Mouse (Mus musculus): ENCODE measurements around the gene Phldb3.

The Phldb3 gene

DNA sequence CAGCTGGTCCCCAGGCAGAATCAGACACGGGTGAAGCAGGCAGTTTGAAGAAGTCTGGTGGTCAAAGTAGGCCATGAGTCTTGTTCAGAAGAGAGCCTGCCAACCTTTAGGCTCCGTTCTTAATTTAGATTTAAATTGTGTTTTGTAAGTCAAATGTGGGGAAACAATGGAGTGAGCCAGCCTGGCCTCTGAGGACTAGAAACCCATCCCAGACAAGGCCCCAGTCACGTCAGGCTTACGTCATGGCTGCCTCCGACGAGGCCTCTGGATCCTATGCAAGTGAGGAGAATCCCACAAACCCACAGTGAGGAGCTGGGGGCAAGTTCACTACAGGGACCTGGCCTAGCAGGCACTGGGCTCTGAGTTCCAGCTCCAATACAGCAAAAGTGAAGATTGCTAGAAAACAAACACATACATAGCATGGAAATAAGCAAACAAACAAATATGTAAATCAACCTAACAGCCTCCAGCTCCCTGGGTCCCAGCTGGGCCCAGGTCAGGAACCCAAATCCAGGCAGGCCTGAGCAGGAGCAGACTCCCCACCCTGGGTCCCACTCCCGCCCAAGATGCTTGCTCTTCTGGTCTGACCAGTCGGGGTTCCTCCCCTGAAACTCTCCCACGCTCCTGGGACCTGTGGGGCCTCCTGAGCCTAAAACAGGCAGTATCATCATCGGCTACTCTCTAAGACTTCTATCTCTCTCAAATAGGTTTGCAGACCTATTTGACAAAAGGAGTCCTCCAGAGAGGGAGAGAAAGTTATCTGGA lies 19.7 kb downstream of the Phldb3 start:
- DNase-seq (ENCODE audit: low spot score in 2 of 2), result no peak

DNA sequence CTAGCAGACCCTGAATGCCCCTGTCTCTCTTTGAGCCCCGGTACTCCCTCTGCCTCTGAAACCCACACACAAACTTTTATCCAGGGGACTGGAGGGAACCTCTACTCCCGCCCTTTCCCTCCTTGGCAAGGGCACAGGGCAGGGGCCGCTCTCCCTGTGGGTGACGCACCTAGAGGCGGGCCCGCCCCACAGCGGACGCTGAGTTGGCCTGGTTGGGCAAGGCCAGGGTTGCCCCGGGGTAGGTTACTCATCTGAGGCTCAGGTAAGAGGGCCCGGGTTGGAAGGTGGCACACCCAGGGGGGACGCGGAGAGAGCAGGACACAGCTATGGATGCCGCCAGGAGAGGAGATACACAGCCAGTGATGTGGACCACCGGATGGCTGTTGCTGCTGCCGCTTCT lies 25.7 kb downstream of the Phldb3 start, which contains the start of gene Lypd3:
Gene Lypd3, plus strand, starts transcription at position 287 of the 400 bp plus-strand sequence.
- no peak for DNase-seq (ENCODE audit: low spot score in 2 of 2)

GRCm38 (mm10) chr7:24637046-24637445 lies 26.5 kb downstream of the Phldb3 start:
- no peak for DNase-seq (ENCODE audit: low spot score in 2 of 2)

- DNase-seq (ENCODE audit: low spot score in 2 of 2), result no peak
Measured at GRCm38 (mm10) chr7:24638026-24638856, 27.7 kb downstream of the Phldb3 start.

DNA sequence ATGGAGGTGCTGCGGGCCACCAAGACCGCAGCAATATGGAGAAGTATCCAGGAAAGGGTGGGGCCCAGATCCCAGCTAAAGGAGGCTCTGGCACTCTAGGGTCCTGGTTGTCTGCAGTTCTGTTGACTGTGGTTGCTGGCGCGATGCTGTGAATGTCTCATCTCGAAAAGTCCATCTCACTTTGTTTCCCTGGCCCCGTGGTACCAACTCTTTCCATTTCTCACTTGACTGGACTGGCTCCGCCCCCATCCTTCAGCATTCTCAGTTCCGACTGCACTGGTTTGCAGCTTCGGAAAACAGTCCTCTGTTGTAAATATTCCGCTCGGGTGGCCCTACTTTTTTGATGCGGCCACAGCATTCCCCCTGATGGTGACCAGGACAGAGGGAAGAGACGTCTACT lies 29.9 kb downstream of the Phldb3 start:
- no peak for DNase-seq (ENCODE audit: low spot score in 2 of 2)

DNA sequence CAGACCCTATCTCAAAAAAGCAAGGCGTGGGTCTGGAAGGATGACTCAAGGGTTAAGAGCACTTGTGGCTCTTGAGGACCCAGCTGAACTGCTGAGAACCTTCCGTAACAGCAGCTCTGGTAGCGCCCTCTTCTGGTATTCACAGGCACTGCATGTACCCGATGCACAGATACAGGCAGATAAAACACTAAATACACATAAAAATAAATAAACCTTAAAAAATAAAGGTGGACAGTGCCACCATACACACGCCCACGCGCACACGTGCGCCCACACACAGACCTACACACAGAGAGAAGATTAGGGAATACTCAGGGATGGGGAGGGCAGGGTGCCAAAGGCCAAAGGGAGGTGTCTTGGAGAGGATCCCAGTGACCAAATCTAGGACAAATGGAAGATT lies 31.9 kb downstream of the Phldb3 start:
- peak; percentile 12 to 28 for DNase-seq (ENCODE audit: low spot score in 2 of 2)

DNA sequence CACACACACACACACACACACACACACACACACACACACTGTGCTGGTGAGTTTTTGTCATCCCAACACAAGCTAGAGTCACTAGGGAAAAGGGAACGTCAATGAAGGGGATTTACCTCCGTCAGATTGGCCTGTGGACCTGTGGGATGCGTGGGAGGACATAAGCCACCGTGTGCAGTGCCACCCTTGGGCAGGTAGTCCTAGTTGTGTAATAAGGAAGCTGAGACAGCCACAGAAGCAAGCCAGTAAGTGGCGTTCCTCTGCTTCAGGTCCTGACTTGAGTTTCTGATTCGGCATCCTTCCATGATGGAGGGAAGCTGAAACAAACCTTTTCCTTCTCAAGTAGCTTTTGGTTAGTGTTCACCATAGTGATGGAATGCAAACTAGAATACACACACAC lies 33.9 kb downstream of the Phldb3 start:
- no peak for DNase-seq (ENCODE audit: low spot score in 2 of 2)

DNA sequence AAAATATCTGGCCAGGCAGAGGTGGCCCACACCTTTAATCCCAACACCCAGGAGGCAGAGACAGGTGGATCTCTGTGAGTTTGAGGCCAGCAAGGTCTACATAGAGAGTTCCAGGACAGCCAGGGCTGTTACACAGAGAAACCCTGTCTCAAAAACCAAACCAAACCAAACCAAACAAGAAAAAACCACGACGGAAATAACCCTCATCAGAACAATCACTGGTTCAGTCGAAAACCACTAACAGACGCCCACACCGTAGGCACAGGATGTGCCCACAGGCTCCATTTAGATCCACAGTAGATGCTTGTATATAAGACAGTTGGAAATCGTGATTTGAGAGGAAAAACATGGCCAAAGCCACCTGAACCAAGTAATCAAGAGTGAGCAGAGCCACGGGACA lies 34.4 kb downstream of the Phldb3 start:
- no peak for DNase-seq (ENCODE audit: low spot score in 2 of 2)

DNA sequence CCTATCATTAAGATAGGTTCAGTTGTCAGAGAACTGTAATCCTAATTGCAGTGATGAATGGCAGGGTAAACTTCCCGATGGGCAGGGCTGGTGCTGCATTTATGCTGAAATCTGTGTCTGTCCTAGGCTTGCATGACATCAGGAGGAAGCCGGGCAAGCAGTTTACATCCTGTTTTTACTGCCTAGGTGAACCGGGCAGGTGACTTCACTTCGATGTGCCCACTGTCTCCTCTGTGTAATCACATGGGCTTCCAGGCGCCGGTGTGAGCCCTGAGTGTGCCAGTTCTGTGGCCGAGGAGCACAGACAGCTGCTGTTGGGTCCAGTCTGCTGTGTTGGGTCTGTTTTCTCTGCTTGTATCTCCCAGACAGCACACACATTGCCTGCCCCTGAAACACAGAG lies 35.9 kb downstream of the Phldb3 start:
- DNase-seq (ENCODE audit: low spot score in 2 of 2), result no peak

- peak in 1 of 2 experiments; percentile 21 for DNase-seq (ENCODE audit: low spot score in 2 of 2)
Measured at GRCm38 (mm10) chr7:24653681-24654080, 43.1 kb downstream of the Phldb3 start.

DNA sequence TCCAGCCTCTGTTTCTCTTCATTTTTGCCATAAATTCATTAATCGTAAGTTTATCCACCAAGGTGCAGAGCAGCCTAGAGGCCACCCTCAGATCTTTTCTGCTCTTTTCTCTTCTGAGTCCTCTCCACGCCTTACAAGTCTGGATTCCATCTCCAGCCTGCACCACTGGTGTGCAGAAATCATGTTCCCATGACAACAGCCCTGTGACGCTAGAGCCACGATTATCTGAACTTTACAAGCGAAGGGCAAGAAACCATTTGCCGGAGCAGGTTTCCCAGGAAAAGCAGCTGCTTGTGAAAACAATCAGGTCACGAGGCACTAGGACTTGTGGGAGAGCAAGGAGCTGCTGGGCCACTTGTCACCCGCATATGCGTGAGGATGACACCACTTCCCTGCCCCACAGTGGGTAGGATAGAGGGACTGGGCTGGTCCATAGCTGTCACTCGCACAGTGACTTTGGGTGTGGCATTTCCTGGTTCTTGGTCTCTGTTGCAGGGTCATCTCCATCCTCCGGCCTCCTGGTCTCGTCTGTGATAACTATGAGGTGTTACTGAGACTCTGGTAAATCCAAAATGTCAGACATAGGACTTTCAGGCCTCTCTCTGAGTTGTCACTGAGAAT lies 49.3 kb downstream of the Phldb3 start:
- no peak for DNase-seq (ENCODE audit: low spot score in 2 of 2)

GRCm38 (mm10) chr7:24661118-24661904 lies 50.7 kb downstream of the Phldb3 start:
- no peak for DNase-seq (ENCODE audit: low spot score in 2 of 2)

DNA sequence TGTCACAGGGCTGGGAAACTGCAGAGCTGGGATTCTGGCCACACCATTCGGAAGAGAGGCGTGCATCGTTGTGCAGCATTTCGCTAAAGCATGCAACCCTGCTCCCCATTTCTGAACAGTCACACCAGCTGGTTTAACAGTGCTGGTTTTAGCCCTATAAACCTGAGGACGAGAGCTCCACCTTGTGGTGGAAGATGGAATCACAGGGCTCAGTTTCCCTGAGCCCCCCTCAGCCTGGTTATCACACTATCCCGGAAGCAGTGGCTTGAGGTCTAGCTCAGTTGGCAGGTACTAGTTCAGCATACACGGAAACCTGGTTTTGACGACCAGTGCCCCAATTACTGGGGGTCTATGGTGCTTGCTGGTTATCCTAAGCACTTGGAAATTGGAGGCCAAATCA lies 52.0 kb downstream of the Phldb3 start:
- peak; percentile 52 to 54 for DNase-seq (ENCODE audit: low spot score in 2 of 2)

- no peak for DNase-seq (ENCODE audit: low spot score in 2 of 2)
Measured at GRCm38 (mm10) chr7:24664301-24664700, 53.7 kb downstream of the Phldb3 start.

GRCm38 (mm10) chr7:24664959-24665358 lies 54.4 kb downstream of the Phldb3 start:
- no peak for DNase-seq (ENCODE audit: low spot score in 2 of 2)

GRCm38 (mm10) chr7:24671944-24672439 lies 61.4 kb downstream of the Phldb3 start:
- DNase-seq (ENCODE audit: low spot score in 2 of 2), result no peak

- no peak for DNase-seq (ENCODE audit: low spot score in 2 of 2)
Measured at GRCm38 (mm10) chr7:24676575-24676974, 66.0 kb downstream of the Phldb3 start, which contains the start of gene Tex101. Gene Tex101 (minus strand): TSS chr7:24676675.

All from frontal cortex, postnatal 25 days (tissue).